Mouse (Mus musculus): ENCODE measurements around the gene Add3.

- TF ChIP-seq CTCF (IDR thresholded peaks at IDR 0.05; ENCODE audit: low read depth, low read length) (no peak), POLR2A (IDR thresholded peaks at IDR 0.05; ENCODE audit: borderline replicate concordance, low read depth, low read length) (no peak)
These were observed 57.5 kb downstream of the Add3 start for GRCm38 (mm10) chr19:53197766-53198165.
